Mouse (Mus musculus) cerebellum, postnatal 36 days (tissue): ENCODE results near the gene Tapbp.
"Not testable (repeated sequence)": the region's sequence is repeated elsewhere in the genome, so short reads cannot be mapped to it uniquely, and the experiment has no call there.

Source experiments
- DNase-seq, 2 experiments: peaks; one replicate each; pipeline ENCODE4 v3.0.0; 2021 to 2022; ENCODE audit warnings: mixed read lengths in 2 of 2

Gene Tapbp

DNA sequence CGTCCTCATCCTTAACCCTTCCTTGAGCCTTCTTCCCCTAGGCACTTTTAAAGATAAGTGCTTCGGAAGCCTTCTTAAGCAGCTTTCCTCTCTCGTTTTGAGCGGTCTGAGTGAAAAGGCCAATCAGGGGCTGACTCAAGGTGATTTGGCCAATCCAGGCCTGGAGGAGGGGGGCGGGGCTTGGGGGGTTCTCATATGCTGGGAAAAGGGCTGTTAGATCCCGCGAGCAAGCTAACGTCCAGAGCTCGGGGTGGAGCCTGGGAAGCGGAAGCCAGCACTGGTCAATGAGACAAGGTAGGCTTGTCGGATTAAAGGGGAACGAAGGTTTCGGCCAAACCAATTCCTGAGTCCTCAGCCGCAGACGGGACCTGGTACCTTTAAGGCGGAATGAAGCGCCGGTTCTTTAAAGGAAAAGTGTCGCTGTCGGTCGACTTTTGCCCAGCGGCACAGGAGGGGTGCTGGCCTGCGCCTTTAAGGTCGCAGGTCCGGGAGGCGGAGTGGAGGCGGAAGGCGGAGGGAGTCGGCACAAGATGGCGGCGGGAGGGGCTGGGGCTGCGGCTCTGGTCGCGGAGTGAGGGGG lies at the start of gene Tapbp, which contains the start of gene Zbtb22:
Gene Tapbp (plus strand): TSS at position 229 of the 580 bp plus-strand sequence.
Gene Zbtb22 (plus strand): TSS at position 234 of the 580 bp plus-strand sequence.
- DNase-seq, result peak; percentile 96 to 99

DNA sequence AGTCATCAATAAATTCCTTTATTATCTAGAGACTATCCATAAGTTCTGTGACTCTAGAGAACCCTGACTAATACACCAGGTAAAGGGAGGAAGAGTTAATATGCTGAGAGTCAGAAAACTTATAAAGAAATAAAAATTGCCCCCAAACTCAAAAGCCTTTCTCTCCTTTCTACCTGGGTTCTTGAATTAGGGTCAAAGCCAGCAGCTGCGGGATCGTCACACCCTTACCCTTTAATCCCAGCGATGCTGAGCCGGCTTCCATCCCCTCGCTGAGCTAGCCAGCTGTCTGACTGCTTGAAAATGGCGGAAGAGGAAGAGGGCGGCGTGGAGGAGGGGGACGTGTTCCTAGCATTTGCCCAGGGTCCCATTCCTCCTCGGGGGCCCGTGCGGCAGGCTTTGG lies 42.2 kb upstream of the Tapbp start, which contains the start of gene Gm7029:
Gene Gm7029 (plus strand): TSS at position 301 of the 400 bp plus-strand sequence.
- not testable (repeated sequence) for DNase-seq

GRCm38 (mm10) chr17:33874411-33874810 lies 41.3 kb upstream of the Tapbp start:
- peak; percentile 16 to 24 for DNase-seq

GRCm38 (mm10) chr17:33875797-33876196 lies 39.9 kb upstream of the Tapbp start:
- not testable (repeated sequence) for DNase-seq

- not testable (repeated sequence) for DNase-seq
Observed at GRCm38 (mm10) chr17:33884320-33884719, 31.4 kb upstream of the Tapbp start.

- DNase-seq, result not testable (repeated sequence)
Observed at GRCm38 (mm10) chr17:33887802-33888201, 27.9 kb upstream of the Tapbp start.

- not testable (repeated sequence) for DNase-seq
Observed at GRCm38 (mm10) chr17:33888230-33888629, 27.5 kb upstream of the Tapbp start.

DNA sequence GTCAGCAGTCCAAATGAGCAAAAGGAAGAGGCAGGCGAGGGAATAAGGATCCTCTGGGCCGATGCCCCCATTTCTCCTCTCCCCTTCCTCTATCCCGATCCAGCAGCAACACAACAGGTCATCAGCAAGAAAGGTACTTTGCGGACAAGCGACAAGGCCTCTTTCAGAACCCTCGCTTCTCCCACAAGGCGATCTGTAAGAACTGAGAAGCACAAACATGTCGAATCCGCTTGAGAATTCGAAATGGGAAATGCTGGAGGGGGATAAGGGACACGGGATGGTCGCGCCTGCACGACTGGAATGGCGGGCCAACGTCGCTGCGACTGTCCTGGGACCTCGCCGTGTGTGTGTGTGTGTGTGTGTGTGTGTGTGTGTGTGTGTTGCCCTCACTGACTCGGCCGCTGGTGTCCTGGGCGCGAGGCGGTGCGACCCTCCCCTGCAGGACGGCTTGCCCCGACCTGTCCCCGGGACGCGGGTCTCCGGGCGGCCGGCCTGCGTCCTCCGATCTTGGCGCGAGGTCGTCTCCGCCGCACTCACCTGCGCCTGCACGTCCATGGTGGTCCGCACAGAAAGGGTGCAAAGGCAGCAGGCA lies 25.7 kb upstream of the Tapbp start:
- DNase-seq, result not testable (repeated sequence)

DNA sequence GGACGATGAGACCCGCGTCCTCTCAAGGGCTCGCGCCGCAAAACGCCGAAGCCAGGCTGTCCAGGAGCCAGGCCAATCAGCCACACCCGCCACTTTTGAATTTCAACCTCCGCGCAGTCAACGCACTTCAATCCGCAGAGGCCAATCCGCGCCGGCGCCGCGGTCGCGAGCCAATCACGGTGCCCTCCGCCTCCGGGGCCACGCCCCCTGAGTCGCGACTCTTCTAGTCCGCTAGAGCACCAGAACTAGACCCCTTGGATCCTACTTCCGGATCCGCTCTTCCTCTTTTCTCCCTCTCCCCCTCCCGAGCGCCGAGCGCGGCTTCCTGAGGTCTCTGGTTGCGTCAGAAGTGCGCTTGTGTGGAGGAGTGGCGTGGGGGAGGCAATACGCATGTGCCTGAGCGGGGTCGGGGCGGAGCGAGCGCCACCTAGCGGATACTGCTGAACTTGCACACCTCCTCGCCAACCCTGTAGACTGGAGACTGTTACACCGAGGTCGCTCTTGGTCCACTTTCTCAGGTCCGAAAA lies 25.1 kb upstream of the Tapbp start, which contains the start of gene Kifc1:
Gene Kifc1 (minus strand): TSS at position 129 of the 527 bp plus-strand sequence.
- DNase-seq, result peak; percentile 99 to 100

DNA sequence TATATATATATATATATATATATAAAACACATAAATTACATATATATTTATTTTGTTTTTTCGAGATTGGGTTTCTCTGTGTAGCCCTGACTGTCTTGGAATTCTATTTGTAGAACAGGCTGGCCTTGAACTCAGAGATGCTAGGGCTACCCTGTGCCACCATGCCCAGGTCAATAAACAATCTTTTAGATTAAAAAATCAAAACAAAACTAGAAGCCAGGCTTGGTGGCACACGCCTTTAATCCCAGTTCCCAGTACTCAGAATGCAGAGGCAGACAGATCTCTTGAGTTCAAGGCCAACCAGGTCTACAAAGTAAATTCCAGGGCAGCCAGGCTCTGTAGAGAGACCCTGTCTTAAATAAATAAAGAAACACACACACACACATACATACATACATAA lies 24.3 kb upstream of the Tapbp start:
- no peak for DNase-seq

GRCm38 (mm10) chr17:33891892-33892291 lies 23.8 kb upstream of the Tapbp start:
- DNase-seq, result not testable (repeated sequence)

DNA sequence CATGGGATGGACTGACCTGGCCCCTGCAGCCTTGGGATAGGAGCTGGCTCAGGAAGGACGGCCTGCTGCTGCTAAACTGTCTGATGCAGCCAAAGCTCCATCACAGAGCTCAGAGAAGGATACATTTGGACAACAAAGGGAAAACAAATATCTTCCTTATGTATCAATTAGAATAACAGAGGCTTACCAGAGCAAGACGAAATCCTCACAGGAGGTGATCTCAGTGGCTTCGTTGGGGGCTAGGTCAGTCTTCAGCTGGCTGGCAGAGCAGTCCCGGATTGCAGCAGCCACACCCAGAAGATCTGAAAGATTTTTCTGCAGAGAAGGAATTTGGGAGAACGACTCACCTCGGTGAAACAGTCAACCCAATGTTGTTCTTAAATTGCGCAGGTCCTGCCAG lies 23.3 kb upstream of the Tapbp start:
- DNase-seq, result no peak

- DNase-seq, result not testable (repeated sequence)
Observed at GRCm38 (mm10) chr17:33893011-33893410, 22.7 kb upstream of the Tapbp start.

GRCm38 (mm10) chr17:33897114-33897794 lies 18.4 kb upstream of the Tapbp start:
- peak in 1 of 2 experiments; percentile 25 for DNase-seq

GRCm38 (mm10) chr17:33898193-33898592 lies 17.5 kb upstream of the Tapbp start:
- DNase-seq, result not testable (repeated sequence)

DNA sequence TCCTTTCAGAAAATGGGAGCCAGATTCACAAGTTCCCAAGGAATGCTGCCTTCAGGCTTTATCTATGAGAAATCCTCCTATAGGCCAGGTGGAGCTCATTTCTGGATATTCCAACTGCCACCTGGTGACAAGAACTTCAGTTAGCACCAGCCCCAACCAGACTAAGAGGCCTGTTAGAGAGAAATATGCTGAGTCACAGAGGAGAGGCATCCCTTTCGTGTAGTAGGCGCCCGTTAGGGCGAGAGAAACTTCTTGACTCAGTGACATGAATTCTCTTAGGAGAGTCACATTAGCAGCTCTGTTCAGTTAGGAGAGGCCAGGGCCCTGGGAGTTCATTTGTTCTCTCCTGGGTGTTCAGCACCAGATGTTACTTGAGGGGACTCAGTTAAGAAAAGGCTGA lies 16.1 kb upstream of the Tapbp start:
- DNase-seq, result no peak

DNA sequence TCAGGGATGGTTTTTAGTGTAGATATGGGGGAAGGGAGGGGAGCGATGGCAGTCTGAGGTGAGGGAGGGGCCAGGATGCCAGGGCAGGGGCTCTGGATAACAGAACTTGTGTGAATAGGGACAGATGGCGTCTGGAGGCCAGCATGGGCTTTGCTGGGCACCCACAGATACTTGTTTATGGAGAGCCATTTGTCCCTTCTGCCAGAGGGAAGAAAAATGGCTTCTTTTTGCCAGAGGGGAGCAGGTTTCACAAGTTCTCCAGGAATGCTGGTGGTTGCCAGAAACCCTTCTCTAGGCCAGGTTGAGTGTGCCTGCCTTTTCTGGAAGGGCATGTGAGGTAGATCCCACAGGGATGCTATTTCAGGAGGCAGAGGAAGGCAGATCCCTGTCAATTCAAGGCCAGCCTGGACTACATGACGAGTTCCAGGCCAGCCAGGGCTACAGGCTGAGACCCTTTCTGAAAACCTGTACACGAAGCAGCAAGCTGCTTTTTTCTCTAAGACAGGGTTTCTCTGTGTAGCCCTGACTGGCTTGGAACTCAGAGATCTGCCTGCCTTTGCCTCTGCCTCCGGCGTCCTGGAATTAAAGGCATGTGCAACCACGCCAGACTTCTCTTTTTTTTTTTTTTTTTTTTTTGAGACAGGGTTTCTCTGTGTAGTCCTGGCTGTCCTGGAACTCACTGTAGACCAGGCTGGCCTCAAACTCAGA lies 15.3 kb upstream of the Tapbp start:
- no peak for DNase-seq

GRCm38 (mm10) chr17:33900989-33901314 lies 14.7 kb upstream of the Tapbp start:
- DNase-seq, result no peak

DNA sequence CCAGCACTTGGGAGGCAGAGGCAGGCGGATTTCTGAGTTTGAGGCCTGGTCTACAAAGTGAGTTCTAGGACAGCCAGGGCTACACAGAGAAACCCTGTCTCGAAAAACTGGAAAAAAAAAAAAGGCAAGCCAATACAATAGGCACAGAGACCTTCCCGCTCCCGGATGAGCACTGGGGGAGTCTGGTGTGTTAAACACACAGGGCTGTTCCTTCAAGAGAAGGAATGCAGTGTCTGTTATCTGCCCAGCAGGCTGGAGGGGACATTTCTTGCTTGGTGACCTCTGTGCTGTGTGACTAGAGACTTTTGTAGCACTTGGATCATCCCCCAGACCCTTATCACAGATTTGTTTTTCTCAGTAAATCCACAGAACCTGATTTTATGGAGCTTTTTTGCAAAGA lies 14.0 kb upstream of the Tapbp start:
- DNase-seq, result no peak

- DNase-seq, result no peak
Observed at GRCm38 (mm10) chr17:33902079-33902478, 13.6 kb upstream of the Tapbp start.

- no peak for DNase-seq
Observed at GRCm38 (mm10) chr17:33902491-33902890, 13.2 kb upstream of the Tapbp start.

DNA sequence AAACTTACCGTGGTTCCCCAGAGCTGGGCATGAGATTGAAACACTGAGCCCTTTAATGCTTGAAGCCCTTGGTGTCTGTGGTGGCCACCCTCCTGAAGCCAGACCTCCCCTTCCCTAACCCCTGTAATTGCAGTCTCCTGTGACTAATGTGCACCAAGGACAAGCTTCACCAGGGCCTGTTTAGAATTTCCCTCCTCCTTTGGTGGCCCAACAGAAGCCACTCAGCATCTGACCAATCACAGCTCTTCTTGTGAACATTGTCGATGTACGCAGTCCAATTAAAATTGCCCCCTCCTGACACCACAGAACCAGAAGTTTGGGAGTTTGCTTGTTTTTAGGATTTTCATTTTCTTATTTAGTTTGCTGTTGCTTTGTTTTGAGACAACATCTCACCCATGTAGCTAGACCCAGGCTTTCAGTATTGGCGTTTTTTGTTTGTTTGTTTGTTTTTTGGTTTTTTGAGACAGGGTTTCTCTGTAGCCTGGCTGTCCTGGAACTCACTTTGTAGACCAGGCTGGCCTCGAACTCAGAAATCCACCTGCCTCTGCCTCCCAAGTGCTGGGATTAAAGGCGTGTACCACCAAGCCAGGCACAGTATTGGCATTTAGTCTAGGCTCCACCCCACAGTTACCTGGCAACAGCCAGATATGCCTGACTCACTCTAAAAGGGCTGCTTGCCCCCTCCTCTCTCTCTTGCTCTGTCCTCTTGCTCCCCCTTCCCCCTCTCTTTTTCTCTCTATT lies 11.6 kb upstream of the Tapbp start:
- not testable (repeated sequence) for DNase-seq
